Mouse (Mus musculus): Measurements from ENCODE around the gene Tctex1d4. TPM values are rescaled to one million over a fixed set of nuclear protein-coding genes. Genes with fewer than 3 reads are reported as not detected.

Tctex1d4 gene
- total and polyA plus RNA-seq, 3 experiments = 4.2 TPM; not detected in 2

DNA sequence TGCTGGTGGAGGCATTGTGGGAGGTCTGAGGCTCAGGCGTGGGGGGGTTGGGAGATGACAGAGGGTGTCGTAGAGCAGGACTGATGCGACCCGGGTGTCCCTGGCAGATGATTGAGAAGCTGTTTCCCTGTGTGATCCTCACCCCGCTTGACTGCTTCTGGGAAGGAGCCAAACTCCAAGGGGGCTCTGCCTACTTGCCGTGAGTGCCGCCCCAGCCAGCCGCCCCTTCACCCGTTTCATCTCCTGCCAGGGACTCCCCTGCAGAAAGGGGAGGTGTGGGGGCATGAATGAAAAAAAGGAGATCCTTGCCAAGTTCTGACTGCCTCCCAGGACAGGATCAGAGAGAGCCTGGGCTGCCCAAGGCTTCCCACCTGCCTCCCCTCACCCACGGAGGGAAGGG, 21.5 kb upstream of the Tctex1d4 start:
- peaks cover 1% of the 10 kb centered on the region; the same call in 1 of the 2 replicates for H3K4me1 ChIP-seq (ENCODE audit: control insufficient read depth, insufficient read depth, low read length)
- no peak overlapping the region for H3K4me3 ChIP-seq
- no peak overlapping the region for H3K9ac ChIP-seq (ENCODE audit: low read depth, low read length)
- no peaks in the 10 kb centered on the region for H3K36me3 ChIP-seq (ENCODE audit: control insufficient read depth, insufficient read depth, low read length)
- TF ChIP-seq EP300 (IDR thresholded peaks at IDR 0.05; ENCODE audit: insufficient read depth, low read depth, low read length) (no peak), POLR2A (IDR thresholded peaks at IDR 0.05; ENCODE audit: insufficient read depth, low read depth, low read length) (no peak), CTCF (IDR thresholded peaks at IDR 0.05) (no peak)
- DNase-seq = no peak
- intact Hi-C loops (cut with DNase I) = no loop called here
- H3K27me3 ChIP-seq (ENCODE audit: control insufficient read depth, insufficient read depth, low read length) = no peaks in the 10 kb centered on the region
- no peak overlapping the region for H3K27ac ChIP-seq
- 68% methylated on average over 10 of the region's 10 CpGs for WGBS
- no peaks in the 10 kb centered on the region for H3K79me2 ChIP-seq (replicated peaks; ENCODE audit: control insufficient read depth, insufficient read depth, low read length)

- Histone ChIP-seq H3K4me3 (no peak overlapping the region), H3K36me3 (ENCODE audit: control insufficient read depth, insufficient read depth, low read length) (no peaks in the 10 kb centered on the region), H3K27me3 (ENCODE audit: control insufficient read depth, insufficient read depth, low read length) (no peaks in the 10 kb centered on the region), H3K4me1 (ENCODE audit: control insufficient read depth, insufficient read depth, low read length) (no peaks in the 10 kb centered on the region), H3K79me2 (replicated peaks; ENCODE audit: control insufficient read depth, insufficient read depth, low read length) (no peaks in the 10 kb centered on the region), H3K27ac (no peak overlapping the region), H3K9ac (ENCODE audit: low read depth, low read length) (no peak overlapping the region)
- no peak for DNase-seq
- WGBS = 88% methylated on average over 18 of the region's 18 CpGs
- TF ChIP-seq EP300 (IDR thresholded peaks at IDR 0.05; ENCODE audit: insufficient read depth, low read depth, low read length) (no peak), POLR2A (IDR thresholded peaks at IDR 0.05; ENCODE audit: insufficient read depth, low read depth, low read length) (no peak), CTCF (IDR thresholded peaks at IDR 0.05) (no peak)
- intact Hi-C loops (cut with DNase I) = no loop called here
Measured at GRCm38 (mm10) chr4:117107813-117108523, 18.6 kb upstream of the Tctex1d4 start.

- intact Hi-C loops (cut with DNase I) = no loop called here
- H3K9ac ChIP-seq (ENCODE audit: low read depth, low read length) = no peak overlapping the region
- TF ChIP-seq CTCF (IDR thresholded peaks at IDR 0.05) (no peak), POLR2A (IDR thresholded peaks at IDR 0.05; ENCODE audit: insufficient read depth, low read depth, low read length) (no peak)
- 91% methylated on average over 6 of the region's 6 CpGs for WGBS
- H3K36me3 ChIP-seq (ENCODE audit: control insufficient read depth, insufficient read depth, low read length) = no peaks in the 10 kb centered on the region
- H3K4me3 ChIP-seq = no peak overlapping the region
- H3K27me3 ChIP-seq (ENCODE audit: control insufficient read depth, insufficient read depth, low read length) = no peaks in the 10 kb centered on the region
- no peak overlapping the region for H3K27ac ChIP-seq
- no peaks in the 10 kb centered on the region for H3K4me1 ChIP-seq (ENCODE audit: control insufficient read depth, insufficient read depth, low read length)
- no peaks in the 10 kb centered on the region for H3K79me2 ChIP-seq (replicated peaks; ENCODE audit: control insufficient read depth, insufficient read depth, low read length)
- DNase-seq = no peak
Measured at GRCm38 (mm10) chr4:117108524-117108849, 18.1 kb upstream of the Tctex1d4 start.

GRCm38 (mm10) chr4:117109330-117109729, 17.3 kb upstream of the Tctex1d4 start:
- no peak for DNase-seq
- 92% methylated on average over 25 of the region's 25 CpGs for WGBS
- Histone ChIP-seq H3K27me3 (ENCODE audit: control insufficient read depth, insufficient read depth, low read length) (no peaks in the 10 kb centered on the region), H3K27ac (no peak overlapping the region), H3K36me3 (ENCODE audit: control insufficient read depth, insufficient read depth, low read length) (no peaks in the 10 kb centered on the region), H3K4me3 (no peak overlapping the region), H3K9ac (ENCODE audit: low read depth, low read length) (no peak overlapping the region), H3K4me1 (ENCODE audit: control insufficient read depth, insufficient read depth, low read length) (no peaks in the 10 kb centered on the region), H3K79me2 (replicated peaks; ENCODE audit: control insufficient read depth, insufficient read depth, low read length) (no peaks in the 10 kb centered on the region)
- intact Hi-C loops (cut with DNase I) = no loop called here
- TF ChIP-seq EP300 (IDR thresholded peaks at IDR 0.05; ENCODE audit: insufficient read depth, low read depth, low read length) (no peak), POLR2A (IDR thresholded peaks at IDR 0.05; ENCODE audit: insufficient read depth, low read depth, low read length) (no peak), CTCF (IDR thresholded peaks at IDR 0.05) (no peak)

- no peak overlapping the region for H3K27ac ChIP-seq
- no peak for DNase-seq
- H3K79me2 ChIP-seq (replicated peaks; ENCODE audit: control insufficient read depth, insufficient read depth, low read length) = no peaks in the 10 kb centered on the region
- no peaks in the 10 kb centered on the region for H3K4me1 ChIP-seq (ENCODE audit: control insufficient read depth, insufficient read depth, low read length)
- H3K4me3 ChIP-seq = no peak overlapping the region
- no peak overlapping the region for H3K9ac ChIP-seq (ENCODE audit: low read depth, low read length)
- H3K27me3 ChIP-seq (ENCODE audit: control insufficient read depth, insufficient read depth, low read length) = no peaks in the 10 kb centered on the region
- 89% methylated on average over 13 of the region's 13 CpGs for WGBS
- no peaks in the 10 kb centered on the region for H3K36me3 ChIP-seq (ENCODE audit: control insufficient read depth, insufficient read depth, low read length)
- no peak for TF ChIP-seq CTCF (IDR thresholded peaks at IDR 0.05)
- intact Hi-C loops (cut with DNase I) = no loop called here
Measured at GRCm38 (mm10) chr4:117110249-117110648, 16.3 kb upstream of the Tctex1d4 start.

DNA sequence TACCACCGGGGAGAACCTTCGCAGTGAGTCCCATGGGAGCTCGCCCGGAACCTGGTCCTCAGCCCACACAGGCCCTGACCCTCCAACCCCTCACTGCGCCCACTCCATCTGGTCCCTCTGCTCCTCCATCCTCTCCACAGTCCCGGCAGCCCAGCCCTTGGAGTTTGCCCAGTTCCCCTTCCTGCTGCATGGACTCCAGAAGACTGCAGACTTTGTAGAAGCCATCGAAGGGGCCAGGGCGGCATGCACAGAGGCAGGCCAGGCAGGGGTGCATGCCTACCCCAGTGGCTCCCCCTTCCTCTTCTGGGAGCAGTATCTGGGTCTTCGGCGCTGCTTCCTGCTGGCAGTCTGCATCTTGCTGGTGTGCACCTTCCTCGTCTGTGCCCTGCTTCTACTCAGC, 15.6 kb upstream of the Tctex1d4 start:
- H3K79me2 ChIP-seq (replicated peaks; ENCODE audit: control insufficient read depth, insufficient read depth, low read length) = no peaks in the 10 kb centered on the region
- TF ChIP-seq EP300 (IDR thresholded peaks at IDR 0.05; ENCODE audit: insufficient read depth, low read depth, low read length) = no peak
- TF ChIP-seq CTCF (IDR thresholded peaks at IDR 0.05) = no peak
- WGBS = 88% methylated on average over 11 of the region's 11 CpGs
- no peaks in the 10 kb centered on the region for H3K36me3 ChIP-seq (ENCODE audit: control insufficient read depth, insufficient read depth, low read length)
- intact Hi-C loops (cut with DNase I) = no loop called here
- no peak overlapping the region for H3K27ac ChIP-seq
- H3K4me3 ChIP-seq = no peak overlapping the region
- H3K9ac ChIP-seq (ENCODE audit: low read depth, low read length) = no peak overlapping the region
- DNase-seq = no peak
- H3K27me3 ChIP-seq (ENCODE audit: control insufficient read depth, insufficient read depth, low read length) = no peaks in the 10 kb centered on the region
- H3K4me1 ChIP-seq (ENCODE audit: control insufficient read depth, insufficient read depth, low read length) = no peaks in the 10 kb centered on the region

Data from heart, adult 2 months (tissue).